8 mouse cellular contexts compared by ENCODE assay signal in genomic region chr3:35933405-35933777, GRCm38 (mm10). TPM values are rescaled to one million over a fixed set of nuclear protein-coding genes. Genes with fewer than 3 reads are reported as not detected.
DNase-seq lines count a peak whose midpoint lies in the region; ATAC-seq lines count a peak whose summit lies in the region.

No protein-coding gene starts in this region.

- H3K27me3 ChIP-seq in forebrain, embryonic 16.5 days (replicated peaks; ENCODE audit: control insufficient read depth, insufficient read depth, low read length): no peaks in the 10 kb centered on the region
- no peaks in the 10 kb centered on the region for H3K27me3 ChIP-seq in stomach, embryonic 15.5 days (replicated peaks)

- peak overlapping the region; percentile 98 for H3K9ac ChIP-seq in forebrain, embryonic 16.5 days (replicated peaks; ENCODE audit: low read depth, low read length)
- peak overlapping the region; percentile 99 for H3K9ac ChIP-seq in stomach, embryonic 15.5 days

- no peaks in the 10 kb centered on the region for H3K36me3 ChIP-seq in forebrain, embryonic 16.5 days (ENCODE audit: control insufficient read depth, insufficient read depth)
- H3K36me3 ChIP-seq in stomach, embryonic 15.5 days: no peaks in the 10 kb centered on the region

- WGBS in forebrain, embryonic 16.5 days: under 1% methylated on average over 14 of the region's 14 CpGs
- WGBS in stomach, embryonic 15.5 days: under 1% methylated on average over 14 of the region's 14 CpGs

- H3K9me3 ChIP-seq in forebrain, embryonic 16.5 days (ENCODE audit: control insufficient read depth, low read length): no peaks in the 10 kb centered on the region
- H3K9me3 ChIP-seq in stomach, embryonic 15.5 days: no peaks in the 10 kb centered on the region

- H3K4me3 ChIP-seq in brown adipose tissue, adult 24 weeks (ENCODE audit: insufficient read depth, low read depth, low read length): peak overlapping the region; percentile 79
- H3K4me3 ChIP-seq in forebrain, embryonic 16.5 days (replicated peaks; ENCODE audit: low read length): peak overlapping the region; percentile 93
- peak overlapping the region; percentile 94 for H3K4me3 ChIP-seq in stomach, embryonic 15.5 days (replicated peaks)

- peak overlapping the region; percentile 93 for H3K4me2 ChIP-seq in forebrain, embryonic 16.5 days (ENCODE audit: low read length)
- peak overlapping the region; percentile 80 for H3K4me2 ChIP-seq in stomach, embryonic 15.5 days

- DNase-seq in adrenal gland, postnatal 25 days: peak; percentile 14
- DNase-seq in adrenal gland, adult 18-20 months (ENCODE audit: low spot score in 2 of 2): no peak
- peak; percentile 82 for DNase-seq in 416B (ENCODE audit: low read depth)
- peak; percentile 18 to 36 for DNase-seq in kidney, postnatal 25 days

- no peak overlapping the region for H3K27ac ChIP-seq in brown adipose tissue, adult 24 weeks (replicated peaks; ENCODE audit: low read depth, low read length)
- peak overlapping the region; percentile 89 for H3K27ac ChIP-seq in forebrain, embryonic 16.5 days (ENCODE audit: low read length)
- peak overlapping the region; percentile 95 for H3K27ac ChIP-seq in stomach, embryonic 15.5 days

- H3K4me1 ChIP-seq in brown adipose tissue, adult 24 weeks (ENCODE audit: control insufficient read depth, insufficient read depth, insufficient read length, low read length): peaks cover 6% of the 10 kb centered on the region; the same call in 1 of the 2 replicates
- peaks cover 25% of the 10 kb centered on the region for H3K4me1 ChIP-seq in forebrain, embryonic 16.5 days (replicated peaks; ENCODE audit: control insufficient read depth, insufficient read depth, low read length)
- H3K4me1 ChIP-seq in stomach, embryonic 15.5 days: peaks cover 21% of the 10 kb centered on the region; the same call in 1 of the 2 replicates

- ATAC-seq in forebrain, embryonic 16.5 days: peak; percentile 36
- peak; percentile 69 for ATAC-seq in megakaryocyte progenitor cell, adult 5-6 weeks (replicated peaks; ENCODE audit: poor library complexity)
- ATAC-seq in stomach, embryonic 15.5 days (ENCODE audit: insufficient read depth, low FRiP score, low read depth): peak; percentile 41

RNA-seq across cellular contexts. Expression of gene Dcun1d1, which starts 3.9 kb away (rescaled TPM):
- total RNA-seq in adrenal gland, postnatal 25 days (2021): 75.1 and 76.7 TPM in 2 replicates
- 10 to 100 TPM; 55.9 to 72.4 TPM for total RNA-seq in adrenal gland, adult 18-20 months (2021)
- 32.5 and 83.9 TPM in 2 replicates for polyA plus RNA-seq in brown adipose tissue, adult 24 weeks (2012; ENCODE audit: insufficient read depth, insufficient read length, missing spikeins)
- 121 and 131 TPM in 2 replicates for polyA plus RNA-seq in forebrain, embryonic 16.5 days (2015; fragmentation: Nextera tagmentation; extraction: Ambion mirVana)
- total RNA-seq in megakaryocyte progenitor cell, adult 5-6 weeks (2015): 134 and 137 TPM in 2 replicates
- total RNA-seq in megakaryocyte progenitor cell, adult 5-6 weeks (2017): 145 and 219 TPM in 2 replicates
- 93.3 and 104 TPM in 2 replicates for polyA plus RNA-seq in stomach, embryonic 15.5 days (2015; fragmentation: Nextera tagmentation; extraction: Ambion mirVana)

Comparison
In these comparisons a context has a peak if more than half of its experiments do, and no peak if none do; other contexts are left out.
1. DNase-seq: peak in adrenal gland, postnatal 25 days (single experiment), 416B (single experiment) and kidney, postnatal 25 days (2 of 2); none in adrenal gland, adult 18-20 months (0 of 2).
2. Peak in every context shown above with its lines, with median percentiles within 50 percentile points of each other: H3K4me3 ChIP-seq and ATAC-seq.